Mouse (Mus musculus) brain, embryonic 18.5 days (tissue): Measurements from ENCODE around the gene Avil.

Experiments used
- DNase-seq: peaks from one replicate; pipeline ENCODE4 v3.0.0-alpha.2; 2012; ENCODE audit warnings: low read depth, low spot score

Avil gene

DNA sequence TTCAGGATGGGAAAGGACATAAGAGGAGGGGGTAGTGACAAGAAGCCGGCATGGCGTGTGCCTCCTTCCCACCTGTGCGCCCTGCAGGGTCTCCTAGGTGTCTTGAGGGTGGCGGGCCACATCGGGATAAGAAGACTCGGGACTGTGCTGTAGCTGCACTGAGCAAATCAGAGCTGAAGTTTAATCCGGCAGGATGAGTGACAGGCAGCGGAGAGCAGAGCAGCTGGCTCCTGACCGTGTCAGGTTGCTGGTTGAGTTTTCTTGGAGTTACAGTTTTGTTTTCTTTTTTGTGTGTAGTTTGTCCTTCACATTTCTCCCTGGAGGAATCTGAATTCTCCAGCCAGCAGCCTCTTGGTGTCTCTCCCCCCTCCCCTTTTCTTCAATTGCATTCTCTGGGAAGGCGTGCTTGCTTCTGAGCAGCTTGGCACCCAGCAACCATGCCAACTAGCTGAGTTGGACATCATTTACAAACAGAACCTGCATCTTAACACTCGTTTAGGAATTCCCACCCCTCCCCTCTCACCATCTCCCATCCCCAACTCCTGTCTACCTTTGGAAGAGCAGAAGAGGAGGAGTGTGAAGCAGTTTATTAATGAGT lies 19.5 kb upstream of the Avil start:
- DNase-seq, result no peak

DNA sequence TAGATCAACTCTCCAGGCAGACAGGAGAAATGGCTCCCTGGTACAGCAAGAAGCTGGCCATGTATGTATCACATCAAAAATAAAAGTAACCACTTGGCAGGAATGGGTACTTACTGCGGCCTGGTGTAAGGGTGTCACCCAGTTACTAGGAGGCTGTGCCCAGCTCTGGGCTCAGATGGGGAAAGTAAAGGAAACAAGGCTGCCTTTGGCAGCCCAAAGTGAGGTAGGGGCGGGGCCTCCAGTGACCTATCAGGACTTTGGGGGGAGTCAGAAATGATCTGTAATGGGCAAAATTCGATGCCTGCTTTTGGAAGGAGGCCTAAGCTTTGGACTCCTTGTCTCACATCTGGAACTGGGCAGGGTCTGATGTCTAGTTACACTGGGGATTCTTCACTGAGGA lies 18.8 kb upstream of the Avil start:
- no peak for DNase-seq

DNA sequence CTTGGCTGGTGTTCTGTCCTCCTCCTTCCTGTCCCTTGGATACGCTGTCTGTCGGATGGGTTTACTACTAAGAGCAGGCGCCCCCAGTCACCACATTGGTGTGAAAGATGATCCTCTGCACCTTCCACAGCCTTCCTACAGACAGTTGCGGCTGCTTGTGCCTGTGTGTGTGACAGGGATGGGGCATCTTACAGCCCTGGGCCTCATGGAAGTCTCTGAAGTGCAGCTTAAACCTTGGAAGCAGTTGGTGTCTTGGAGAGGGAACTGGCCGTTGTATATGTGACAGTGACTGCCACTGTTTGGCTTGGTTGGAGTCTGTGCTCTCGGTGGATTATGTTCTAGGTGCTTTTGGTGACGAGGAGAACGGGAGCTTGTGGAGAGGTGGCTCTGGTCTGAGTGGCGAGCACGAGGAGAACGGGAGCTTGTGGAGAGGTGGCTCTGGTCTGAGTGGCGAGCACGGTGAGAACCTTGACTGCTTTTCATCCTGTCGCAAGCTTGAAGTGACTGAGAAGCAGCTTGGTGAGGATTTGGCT lies 17.2 kb upstream of the Avil start:
- no peak for DNase-seq

DNA sequence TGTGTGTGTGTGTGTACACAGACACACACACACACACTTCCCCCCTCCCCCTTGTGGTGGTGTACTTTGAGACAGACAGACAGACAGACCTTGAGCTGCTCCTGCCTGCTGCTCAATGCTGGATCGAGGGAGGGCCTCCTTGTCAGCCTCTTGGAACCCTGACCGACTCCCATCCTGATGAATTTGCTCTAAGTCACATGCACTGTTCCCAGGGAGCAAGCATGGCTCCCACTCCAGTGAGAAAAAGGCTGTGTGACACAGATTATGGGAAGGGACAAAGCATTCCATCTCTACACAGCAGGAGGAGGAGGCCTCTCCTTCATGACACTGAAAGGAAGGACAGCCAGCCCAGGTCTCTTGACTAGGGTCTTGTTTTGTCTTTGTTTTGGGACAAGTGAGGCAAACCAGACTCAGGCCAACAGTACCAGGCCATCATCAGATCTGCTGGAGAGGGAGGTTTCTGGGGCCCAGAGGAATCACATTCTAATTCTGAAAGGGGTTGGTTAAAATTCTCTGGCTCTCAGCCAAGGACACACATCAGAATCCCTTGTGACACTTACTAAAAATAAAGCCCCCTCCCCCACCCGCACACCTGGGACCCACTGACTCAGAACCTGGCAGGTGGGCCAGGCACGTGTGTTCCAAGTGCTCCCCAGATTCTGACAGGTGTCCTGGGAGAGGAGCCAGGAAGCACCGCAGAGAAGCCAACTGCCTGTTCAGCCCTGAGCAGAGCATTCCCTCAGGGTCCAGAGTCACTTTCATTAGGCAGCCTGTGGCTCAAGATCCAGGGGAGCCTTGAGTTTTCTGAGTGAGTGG lies 16.1 kb upstream of the Avil start:
- DNase-seq, result no peak

DNA sequence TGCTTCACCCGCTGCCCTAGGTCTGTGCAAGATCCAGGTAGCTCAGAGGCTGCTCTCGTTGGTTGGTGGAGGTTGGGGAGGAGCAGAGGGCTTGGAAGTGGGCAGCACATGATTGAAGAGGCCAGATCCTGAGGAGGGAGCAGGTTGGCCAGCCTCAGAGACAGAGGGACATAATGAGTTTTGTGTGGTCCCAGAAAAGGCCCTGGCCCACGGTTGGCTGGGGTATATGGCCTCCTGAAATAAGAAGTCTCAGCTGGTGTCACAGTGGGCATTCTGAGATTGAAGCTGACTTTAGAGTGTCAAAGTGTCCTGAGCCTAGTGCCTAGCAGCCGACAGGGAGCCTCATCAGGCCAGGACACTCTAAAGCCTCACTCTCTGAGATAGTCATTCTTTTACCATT lies 15.4 kb upstream of the Avil start:
- DNase-seq, result no peak

DNA sequence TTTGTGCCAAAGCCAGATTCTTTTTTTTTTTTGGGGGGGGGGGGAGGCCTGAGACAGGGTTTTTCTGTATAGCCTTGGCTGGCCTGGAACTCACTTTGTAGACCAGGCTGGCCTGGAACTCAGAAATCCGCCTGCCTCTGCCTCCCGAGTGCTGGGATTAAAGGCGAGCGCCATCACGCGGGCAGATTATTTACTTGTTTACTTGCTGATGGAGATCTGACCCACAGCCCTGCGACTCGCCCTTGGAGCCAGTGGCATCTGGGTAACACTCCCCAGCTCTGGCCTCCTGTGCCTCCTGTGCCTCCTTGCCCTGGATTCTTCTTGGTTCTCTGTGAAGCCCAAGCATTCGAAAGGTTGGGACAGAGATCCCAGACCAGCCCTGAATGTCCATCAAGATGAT lies 14.9 kb upstream of the Avil start:
- DNase-seq, result no peak

DNA sequence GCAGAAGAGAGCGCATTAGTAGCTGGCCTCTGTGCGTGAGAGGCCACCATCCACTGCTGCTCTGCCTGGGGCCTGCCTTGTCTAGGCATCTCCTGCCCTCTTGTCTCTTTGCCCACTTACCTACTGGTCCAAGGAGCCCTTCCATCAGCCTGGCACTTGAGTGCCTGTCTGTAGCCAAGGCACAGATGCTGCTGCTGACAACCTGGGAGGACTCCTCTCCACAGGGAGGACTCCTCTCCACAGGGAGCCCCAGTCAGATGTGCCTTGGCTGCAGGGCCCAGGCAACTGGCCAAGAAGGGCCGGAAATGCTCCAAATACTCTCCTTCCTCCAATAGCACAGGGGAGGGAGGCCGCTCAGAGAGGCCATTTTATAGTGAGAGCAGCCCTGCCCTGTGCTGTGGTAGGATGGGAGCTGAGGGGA lies 14.0 kb upstream of the Avil start:
- no peak for DNase-seq

DNA sequence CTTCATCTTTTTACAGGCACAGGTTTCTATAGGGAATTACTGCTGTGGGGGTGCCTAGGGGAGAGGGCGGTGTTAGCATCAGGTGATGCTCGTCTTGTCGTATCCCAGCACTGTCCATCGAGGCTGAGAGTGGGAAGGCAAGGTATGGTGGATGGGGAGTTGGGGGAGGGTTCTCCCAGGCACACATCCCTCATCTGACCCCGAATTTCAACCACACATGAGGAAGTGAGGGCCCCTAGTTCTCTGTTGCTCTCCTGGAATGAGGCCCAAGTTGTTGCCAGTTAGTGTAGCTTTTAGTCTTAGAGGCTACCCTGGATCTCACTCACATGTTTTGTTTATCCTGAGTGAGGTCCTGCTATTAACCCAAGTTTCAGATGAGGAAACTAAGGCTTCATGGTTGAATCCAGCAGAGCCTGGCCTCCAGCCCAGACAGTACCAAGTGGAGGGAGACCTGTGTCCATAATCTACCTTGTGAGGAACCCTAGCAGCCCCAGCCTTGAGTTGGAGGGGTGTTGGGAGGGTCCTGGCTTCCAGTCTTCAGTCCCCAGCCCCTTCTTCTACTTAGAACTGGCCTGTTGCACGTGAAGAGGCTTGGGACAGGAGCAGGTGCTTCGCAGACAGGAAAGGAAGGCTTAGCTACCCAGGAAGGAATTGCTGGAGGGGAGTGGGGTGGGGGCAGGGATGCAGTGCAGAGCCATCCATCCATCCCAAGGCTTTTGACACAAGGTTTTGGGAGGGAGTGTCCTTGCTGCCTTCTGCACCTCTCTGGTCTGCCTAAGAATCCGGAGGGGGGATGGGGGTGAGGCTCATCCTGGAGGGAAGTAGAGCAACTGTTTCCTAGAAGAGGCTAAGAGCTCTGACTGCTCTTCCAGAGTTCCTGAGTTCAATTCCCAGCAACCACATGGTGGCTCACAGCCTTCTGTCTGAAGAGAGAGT lies 13.1 kb upstream of the Avil start:
- no peak for DNase-seq

DNA sequence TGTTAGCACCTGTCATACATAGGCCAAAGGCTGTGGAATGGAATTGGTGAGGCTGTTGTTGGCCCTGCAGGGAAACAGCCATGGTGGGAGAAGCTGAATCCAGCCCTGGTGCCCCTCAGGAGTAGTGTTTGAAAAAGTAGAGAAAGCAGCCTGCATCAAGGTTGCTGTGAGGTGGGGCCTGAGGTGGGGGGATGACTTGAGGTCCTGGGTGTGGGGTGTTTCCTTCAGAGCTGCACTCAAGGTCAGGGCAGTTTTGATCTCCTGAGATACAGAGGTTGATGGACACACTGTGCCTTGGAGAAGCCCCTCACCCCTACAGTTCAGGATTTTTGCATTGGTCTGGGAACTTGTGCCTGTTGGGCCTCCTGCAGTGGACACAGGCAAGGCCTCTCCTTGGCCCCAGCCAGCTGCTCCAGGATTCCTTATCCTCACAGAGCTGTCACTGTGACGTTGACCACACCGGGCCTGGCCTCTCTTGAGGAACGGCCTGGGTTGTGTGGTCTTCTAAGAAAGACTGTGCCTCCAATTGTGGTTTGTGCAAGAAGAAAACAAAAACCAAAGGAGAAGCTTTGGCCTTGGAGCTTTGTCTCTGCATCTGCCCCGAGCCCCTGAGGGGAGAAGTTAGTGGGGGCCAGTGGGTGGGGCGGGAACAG lies 11.9 kb upstream of the Avil start:
- no peak for DNase-seq

DNA sequence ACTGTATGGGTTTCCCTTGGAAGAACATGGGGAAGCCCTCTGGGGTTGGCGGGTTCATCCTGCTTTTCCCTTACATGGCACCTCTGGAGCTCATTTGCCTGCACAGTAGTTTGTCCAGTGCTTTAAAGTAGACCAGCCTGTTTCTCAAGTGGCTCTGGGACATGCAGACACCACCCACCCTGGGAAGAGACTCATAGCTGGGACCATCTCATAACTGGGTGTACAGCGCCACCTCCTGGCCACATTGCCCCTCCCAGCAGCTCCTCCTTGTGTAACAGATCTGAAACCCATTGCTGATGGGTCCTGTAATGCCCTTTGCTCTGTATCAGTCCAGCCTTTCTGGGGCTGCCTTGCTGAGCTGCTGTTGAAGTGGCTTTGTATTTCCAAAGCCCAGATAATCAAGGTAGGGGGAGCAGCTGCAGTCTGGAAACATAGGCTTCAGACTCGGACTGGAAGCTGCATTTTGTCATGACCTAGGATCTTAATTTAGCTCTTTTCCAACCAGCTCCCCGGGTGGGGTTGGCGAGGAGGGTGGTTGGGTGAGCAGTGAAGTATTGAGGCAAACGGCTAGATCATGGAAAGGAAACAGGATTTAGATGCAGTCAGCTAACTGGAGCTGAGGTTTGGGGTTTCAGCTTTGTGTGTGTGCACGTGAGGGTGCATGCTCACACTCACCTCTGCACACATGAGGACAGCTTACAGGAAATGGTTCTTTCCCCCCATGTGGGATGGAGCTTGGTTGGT lies 10.0 kb upstream of the Avil start:
- DNase-seq, result no peak

DNA sequence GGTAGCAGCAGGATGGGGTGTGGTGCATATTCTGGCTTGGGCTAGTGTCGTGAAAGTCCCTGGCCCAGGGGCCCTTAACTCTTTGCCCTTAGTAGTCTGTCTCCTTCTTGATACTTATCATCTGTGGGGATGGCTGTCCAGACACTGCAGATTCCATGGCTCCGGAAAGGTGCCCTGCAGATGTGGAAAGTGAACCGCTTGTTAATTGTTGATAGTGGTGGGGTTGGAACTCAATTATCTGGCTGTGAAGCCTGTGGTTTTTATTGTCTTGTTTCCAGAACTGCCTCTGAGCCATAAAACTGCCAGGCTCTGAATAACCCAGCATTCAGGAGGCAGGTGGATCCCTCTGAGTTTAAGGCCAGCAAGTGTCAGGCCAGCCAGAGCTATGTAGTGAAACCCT lies 8.8 kb upstream of the Avil start:
- DNase-seq, result no peak

DNA sequence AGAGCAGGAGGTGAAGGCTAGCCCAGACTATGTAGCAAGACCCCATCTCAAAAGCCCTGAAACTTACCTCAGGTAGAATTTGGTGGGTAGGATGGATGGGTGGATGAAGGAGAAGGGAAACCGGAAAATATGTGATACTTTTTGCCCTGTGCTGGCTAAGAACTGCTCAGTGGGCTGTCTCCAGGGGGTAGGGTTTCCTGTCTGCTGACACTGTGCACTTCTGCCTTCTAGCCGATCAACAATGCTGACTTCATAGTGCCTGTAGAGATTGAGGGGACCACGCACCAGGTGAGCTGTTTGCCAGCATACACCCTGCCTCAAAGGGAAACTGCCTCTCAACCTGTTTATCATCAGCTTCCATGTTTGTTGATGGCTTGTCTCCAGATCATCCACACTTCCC lies 6.9 kb upstream of the Avil start:
- DNase-seq, result no peak

DNA sequence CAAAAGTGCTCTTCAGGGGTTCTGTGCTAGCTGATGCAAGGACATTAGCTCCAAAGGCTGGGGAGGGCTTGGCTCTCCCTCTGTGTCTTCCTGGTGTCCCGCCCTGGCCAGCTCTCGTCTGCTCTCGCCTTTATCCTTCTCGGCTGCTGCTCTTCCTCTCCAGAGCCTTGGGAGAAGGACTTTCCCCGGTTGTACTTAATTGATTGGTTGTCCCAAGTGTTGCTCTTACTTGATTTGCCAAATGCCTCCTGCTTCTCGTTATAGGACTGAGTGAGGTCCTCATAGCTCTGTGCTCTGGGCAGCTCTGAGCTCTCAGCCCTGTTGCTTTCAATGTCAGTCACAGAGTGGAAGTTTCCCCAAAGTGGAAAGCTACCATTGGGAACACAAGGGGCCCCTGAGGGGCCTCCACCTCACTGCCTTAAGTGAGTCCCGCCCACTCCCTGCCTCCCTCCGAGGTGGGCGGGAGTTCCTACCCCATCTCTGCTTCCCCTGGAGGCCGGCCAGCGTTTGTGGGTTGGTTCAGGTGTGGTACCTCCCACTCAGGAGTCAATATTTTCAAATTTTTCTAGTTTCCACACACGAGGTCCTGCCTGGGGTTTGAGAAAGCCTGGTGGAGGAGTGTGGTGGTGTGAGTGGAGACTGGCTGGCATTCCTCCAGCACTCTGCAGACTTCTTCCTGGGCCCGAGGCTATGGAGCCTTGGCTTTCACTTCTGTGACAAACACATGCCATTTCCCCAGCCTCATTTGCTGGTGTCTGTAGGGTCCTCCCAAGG lies 3.0 kb upstream of the Avil start:
- DNase-seq, result no peak

DNA sequence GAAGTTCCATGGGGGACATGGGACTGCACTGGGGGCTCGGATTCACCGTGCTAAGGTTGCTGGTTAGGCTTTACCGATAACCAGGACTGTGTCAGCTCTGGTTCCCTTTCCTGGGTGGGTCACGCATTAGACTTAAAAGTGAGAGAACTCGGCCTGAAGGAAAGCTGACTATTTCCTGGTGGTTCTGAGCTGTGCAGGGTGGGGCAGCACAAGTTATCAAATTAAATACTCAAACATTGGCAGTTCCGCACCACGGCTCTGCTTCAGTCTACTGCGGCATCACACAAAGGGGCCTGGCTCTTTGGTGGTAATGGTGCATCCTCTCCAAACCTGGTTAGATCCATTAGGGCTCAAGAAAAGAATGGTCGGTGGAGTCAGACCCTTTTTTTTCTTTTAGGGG lies 788 bp downstream of the Avil start:
- DNase-seq, result no peak

DNA sequence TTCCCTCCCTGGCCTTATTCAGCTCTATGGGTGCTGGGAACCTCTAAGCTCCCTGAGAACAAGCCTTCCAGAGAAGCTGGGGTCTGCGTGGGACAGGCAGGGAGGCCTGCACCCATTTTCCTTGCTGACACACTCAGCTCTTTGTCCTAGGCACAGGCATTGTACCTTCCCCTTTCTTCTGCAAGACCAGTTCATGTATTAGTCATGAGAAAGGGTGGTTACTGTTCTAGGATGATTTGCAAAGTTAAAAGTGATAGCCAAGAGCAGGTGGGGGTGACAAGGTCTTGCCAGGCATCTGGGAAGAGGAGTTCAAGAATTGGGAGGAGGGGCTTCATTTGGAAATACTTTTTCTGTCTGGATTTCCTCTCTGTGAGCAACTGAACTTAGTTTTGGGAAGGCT lies 1.5 kb downstream of the Avil start:
- no peak for DNase-seq

DNA sequence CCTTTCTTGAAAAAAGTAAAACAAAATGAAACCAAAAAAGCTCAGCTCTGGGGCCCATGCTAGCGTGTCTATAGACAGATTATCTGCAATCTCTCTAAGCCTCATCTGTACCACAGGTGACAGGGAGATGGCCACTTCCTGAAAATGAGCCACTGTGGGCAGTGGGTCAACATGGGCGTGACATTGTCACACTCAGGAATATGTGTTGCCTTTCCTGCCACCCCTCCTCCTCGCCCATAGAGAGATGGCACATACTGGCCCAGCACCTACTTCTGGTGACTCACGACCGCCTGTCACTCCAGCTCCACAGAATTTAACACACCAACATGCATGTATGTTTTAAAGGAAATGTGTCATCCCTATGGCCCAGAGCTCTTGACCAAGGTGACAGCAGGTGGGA lies 2.3 kb downstream of the Avil start:
- DNase-seq, result no peak

DNA sequence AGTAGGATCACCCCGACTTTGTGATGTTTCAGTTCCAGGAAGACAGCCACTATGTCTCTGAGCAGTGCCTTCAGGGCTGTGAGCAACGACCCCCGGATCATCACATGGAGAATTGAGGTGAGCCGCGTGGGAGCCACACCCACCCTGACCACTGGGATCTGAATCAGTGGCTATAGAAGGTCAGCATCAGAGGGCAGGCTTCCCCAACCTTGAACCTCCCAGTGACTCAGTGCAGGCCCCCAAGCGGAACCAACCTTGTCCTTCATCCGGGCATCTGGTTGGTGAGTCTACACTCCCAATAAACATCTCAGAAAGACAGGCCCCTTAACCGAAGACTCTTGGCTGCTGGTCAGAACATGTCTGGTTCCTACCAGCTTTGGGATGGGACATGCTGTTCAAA lies 2.8 kb downstream of the Avil start:
- no peak for DNase-seq

DNA sequence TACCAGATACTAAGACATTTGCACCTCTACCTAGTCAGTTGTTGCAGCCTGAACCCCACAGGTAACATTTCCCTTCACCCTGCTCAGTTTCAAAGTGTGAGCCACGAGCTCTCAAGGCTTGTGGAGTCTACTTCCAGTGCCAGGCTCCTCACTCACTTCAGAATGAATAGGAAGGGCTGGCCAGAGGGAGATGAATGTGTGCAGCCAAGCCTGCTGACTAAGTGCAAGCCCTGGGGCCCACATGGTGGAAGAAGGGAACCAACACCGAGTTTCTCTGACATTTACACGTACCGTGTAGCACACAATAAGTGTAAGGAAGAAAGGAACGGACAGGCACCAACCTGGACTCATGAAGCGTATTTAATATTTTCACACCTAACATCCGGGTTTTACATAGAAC lies 3.3 kb downstream of the Avil start:
- DNase-seq, result no peak

DNA sequence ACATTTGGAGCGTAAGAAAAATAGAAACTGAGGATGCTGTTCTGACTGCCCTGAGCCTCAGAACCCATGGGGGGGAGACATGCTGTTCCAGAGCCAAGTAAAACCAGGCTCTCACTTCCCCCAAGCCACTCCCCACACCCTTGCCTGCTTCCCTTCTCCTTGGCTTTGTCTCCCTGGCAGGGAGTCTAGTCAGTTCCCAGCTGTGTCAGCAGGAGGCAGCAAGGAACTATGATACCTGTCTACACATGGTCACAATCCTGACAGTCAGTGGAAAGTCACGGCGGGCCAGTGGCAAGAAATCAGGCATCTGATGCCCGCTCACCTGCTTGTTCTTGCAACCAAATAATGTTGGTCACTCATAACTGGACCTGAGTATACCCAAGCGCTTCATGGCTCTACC lies 16.0 kb downstream of the Avil start:
- DNase-seq, result no peak

DNA sequence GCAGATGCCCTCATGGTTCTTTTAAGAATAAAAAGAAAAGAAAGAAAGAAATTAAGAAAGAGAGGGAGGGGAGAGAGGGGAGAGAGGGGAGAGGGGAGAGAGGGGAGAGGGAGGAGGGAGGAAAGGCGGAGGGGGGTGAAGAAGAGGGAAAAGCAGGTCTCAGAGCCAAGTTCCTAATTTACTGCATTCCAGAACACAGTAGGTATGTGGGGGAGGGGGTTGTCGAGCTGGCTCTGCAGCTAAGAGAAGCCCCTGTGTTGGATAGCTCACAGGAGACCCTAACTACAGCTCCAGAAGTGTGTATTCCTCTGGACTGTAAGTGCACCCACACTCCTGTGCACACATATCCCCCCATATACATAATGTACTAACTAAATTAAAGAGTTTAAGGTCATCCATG lies 16.6 kb downstream of the Avil start:
- no peak for DNase-seq
